Mouse (Mus musculus) left cerebral cortex, adult 18-20 months (tissue): ENCODE results near the gene Lig3. TPM values are rescaled to one million over a fixed set of nuclear protein-coding genes. Genes with fewer than 3 reads are reported as not detected.
"Not testable (repeated sequence)": the region's sequence is repeated elsewhere in the genome, so short reads cannot be mapped to it uniquely, and the experiment has no call there.

Experiments used
- DNase-seq, 2 experiments: peaks; one replicate each; pipeline ENCODE4 v3.0.0; 2021 to 2022; ENCODE audit warnings: low spot score in 2 of 2, mixed read lengths in 1 of 2
- total RNA-seq, 2 experiments: library from RNA; stranded (reverse); gene quantifications; 2 replicates each; pipeline ENCODE4 v1.2.3; 2021

The Lig3 gene
- total RNA-seq, 2 experiments from 2014 or later: 21.0 to 21.1 TPM

DNA sequence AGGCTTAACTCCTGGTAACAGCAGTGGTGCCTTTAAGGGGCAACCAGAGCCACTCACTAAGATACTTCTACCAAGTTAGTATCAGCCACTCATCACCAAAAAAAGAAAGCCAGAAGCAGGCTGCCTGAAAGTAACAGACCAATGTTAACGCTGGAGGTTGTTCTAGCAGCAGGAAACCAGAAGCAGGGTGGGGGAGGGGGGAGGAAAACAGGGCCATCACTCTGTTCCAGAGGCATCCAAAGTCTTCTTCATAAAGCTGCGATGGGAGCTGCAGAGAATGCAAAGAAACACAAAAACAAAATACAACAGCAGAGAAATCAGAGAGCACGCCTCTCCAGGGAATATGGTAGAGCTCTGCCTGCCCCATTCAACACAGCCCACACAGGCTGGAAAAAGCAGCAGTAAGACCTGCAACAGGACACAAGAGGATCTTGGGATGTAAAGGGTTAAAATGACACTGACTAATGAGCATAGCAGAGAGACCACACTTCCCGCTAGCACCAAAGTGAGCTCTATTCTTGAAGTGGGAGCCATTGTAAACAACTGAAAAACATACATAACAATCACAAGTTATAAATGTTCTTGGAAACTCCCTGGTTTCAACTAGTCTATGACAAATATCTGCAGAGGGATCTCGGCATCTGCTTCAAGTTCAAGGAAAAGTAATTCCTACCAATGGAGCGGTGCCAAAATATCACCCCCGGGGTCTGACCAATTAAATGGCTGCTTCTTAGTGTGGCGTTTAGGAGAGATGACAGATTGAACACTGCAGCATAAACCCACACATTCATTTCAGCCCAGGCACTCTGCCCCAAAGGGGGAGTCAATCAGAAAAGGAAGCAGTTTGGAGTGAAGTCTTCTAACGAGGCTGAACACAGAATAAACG lies 50.3 kb downstream of the Lig3 start:
- no peak for DNase-seq

GRCm38 (mm10) chr11:82832402-82832801 lies 51.5 kb downstream of the Lig3 start:
- DNase-seq: not testable (repeated sequence)

GRCm38 (mm10) chr11:82833929-82834328 lies 53.0 kb downstream of the Lig3 start:
- DNase-seq: no peak

DNA sequence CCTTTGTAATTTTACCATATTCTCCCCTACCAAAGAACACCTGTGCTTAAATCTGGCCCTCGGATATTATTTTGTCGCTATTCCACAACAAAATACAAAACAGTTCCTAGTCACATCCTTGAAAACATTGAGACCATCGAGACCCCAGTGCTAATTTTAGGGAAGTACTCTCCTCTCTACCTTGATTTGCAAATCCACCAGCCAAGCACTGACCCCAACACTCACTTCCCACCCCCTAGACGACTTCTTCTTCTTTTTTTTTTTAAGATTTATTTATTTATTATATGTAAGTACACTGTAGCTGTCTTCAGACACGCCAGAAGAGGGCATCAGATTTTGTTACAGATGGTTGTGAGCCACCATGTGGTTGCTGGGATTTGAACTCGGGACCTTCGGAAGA lies 53.5 kb downstream of the Lig3 start:
- not testable (repeated sequence) for DNase-seq

GRCm38 (mm10) chr11:82835616-82836432 lies 54.9 kb downstream of the Lig3 start:
- DNase-seq: no peak

GRCm38 (mm10) chr11:82837192-82837591 lies 56.3 kb downstream of the Lig3 start:
- DNase-seq: no peak

DNA sequence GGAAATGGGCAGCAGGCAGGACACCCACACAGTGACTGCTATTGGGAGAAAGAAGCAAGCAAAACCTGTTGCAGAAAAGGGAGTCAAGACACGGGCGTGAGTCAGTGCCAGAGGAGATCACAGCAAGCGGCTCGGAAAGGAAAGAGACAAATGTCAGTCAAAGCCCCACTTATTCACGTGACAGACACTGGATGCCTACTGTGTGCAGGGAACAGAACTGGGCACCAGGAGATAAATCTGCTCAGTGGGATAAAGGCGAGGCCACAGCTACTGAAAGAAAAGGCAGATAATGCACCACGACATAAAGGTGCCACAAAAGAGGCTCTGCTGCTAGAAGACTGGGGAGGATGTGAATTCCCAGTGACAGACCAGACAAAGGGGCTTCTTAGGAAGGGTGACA lies 56.9 kb downstream of the Lig3 start:
- DNase-seq: no peak

- no peak for DNase-seq
These were observed 57.6 kb downstream of the Lig3 start for GRCm38 (mm10) chr11:82838511-82838910.

DNA sequence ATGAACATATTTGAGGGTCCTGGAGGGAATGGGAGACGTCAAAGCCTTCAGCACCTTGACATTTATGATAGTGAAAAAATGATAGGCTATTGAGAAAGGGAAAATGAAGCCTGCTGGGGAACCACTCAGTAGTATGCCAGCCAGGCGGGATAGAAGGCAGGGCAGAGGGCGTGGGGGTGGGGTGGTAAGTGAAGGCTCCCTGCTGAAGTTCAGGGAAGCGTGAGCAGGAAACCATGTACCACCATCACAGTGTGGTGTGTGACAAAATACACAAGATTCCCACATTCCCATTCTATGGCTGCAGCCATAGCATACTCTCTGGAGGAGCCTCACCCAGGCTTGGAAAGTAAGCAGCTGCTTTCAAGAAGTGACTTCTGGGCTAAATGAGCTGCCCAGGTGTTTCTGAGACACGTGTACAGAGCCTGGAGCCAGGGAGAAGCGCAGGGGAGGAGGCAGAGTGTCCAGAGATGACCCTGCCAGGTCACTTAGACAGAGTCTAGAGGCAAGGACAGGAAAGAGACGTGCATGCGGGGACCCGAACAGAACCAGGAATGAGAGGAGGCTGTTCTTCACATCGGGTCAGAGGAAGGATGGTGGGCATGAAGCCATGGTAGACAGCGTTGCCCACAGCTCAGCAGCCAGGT lies 64.0 kb downstream of the Lig3 start:
- no peak for DNase-seq

- DNase-seq: peak in 1 of 2 experiments; percentile 46
These were observed 64.6 kb downstream of the Lig3 start for GRCm38 (mm10) chr11:82845415-82846078.

DNA sequence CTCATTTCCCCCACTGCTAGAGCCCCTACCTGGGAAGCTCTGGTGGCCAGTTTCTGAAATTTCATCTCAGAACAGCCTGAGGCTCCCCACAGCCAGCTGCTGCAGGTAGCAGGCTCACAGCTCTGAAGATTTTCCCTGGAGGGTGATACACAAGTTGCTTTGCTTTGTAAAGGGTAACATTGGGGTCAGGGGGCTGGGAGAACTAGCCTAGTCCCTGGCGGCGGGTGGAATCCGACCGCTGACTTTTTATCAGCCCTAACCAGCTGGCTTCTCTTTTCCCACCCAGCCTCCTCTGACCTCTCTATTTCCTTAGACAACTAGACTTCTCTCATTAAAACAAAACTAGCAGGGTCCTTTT lies 65.2 kb downstream of the Lig3 start:
- DNase-seq: no peak

GRCm38 (mm10) chr11:82846938-82847337 lies 66.0 kb downstream of the Lig3 start:
- DNase-seq: no peak

GRCm38 (mm10) chr11:82847571-82848000 lies 66.7 kb downstream of the Lig3 start:
- DNase-seq: no peak

- DNase-seq: no peak
These were observed 69.4 kb downstream of the Lig3 start for GRCm38 (mm10) chr11:82850259-82850658.

GRCm38 (mm10) chr11:82852115-82852514 lies 71.2 kb downstream of the Lig3 start:
- no peak for DNase-seq

- DNase-seq: no peak
These were observed 71.6 kb downstream of the Lig3 start for GRCm38 (mm10) chr11:82852540-82852939.

DNA sequence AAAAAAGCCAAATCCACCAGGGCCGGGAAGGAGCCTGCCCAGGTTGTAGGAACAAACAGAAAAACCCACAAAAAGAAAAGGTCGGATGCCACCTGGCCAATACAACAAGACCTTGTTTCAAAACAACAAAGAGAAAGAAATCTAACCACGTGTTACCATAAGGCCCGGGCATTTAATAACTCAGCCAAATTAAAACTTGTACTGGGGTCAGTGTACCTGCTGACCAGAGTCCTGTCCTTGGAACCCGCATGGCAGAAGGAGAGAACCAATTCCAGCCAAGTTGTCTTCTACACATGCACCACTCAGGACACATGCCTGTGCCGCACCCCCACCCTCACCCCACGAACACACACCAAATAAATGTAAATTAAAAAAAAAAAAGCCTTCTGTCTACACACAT lies 72.0 kb downstream of the Lig3 start:
- DNase-seq: no peak
